Mouse (Mus musculus) ES-E14 (cell line): ENCODE data around the gene Fam19a1.

ENCODE experiments used
- CHD2 ChIP-seq: IDR thresholded peaks from 2 replicates; pipeline ENCODE4 v1.6.1; 2014; ENCODE audit warnings: mild to moderate bottlenecking, low read depth, low read length, inconsistent platforms
- HCFC1 ChIP-seq: IDR thresholded peaks from 2 replicates; pipeline ENCODE4 v1.6.1; 2012; ENCODE audit warnings: low read length, inconsistent platforms, borderline replicate concordance; ENCODE audit not compliant: insufficient read depth
- MAFK ChIP-seq: IDR thresholded peaks from 2 replicates; pipeline ENCODE4 v1.6.1; 2014; ENCODE audit warnings: mild to moderate bottlenecking, low read depth, low read length, inconsistent platforms; ENCODE audit not compliant: insufficient read depth
- ZC3H11A ChIP-seq: IDR thresholded peaks from 2 replicates; pipeline ENCODE4 v1.6.1; 2012; ENCODE audit warnings: low read depth, mild to moderate bottlenecking, inconsistent platforms, low read length, borderline replicate concordance
- ZNF384 ChIP-seq: IDR thresholded peaks from 2 replicates; pipeline ENCODE4 v1.6.1; 2012; ENCODE audit warnings: low read depth, low read length, inconsistent platforms

DNA sequence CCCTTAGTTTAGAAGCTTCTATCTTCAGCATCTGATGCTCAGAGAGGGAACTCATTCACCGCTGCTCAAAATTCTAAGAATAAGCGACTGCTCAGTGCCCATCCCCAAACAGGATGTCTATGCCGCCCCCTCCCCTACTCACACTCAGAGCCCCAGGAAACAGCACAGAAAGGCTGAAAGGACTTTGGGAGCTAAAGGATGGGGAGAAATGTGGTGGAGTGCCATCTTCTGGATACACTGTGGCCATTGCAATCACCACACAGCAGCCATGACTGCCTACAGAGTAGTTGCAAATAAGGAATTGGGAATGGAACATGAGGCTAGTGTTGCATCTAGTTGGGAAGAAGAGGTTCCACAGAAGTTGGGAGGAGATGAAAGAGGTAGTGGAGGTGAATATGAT is 319.4 kb downstream of the Fam19a1 start:
- TF ChIP-seq CHD2 (no peak), HCFC1 (no peak), ZNF384 (no peak), MAFK (no peak), ZC3H11A (no peak)
